Mouse (Mus musculus) CH12.LX (cell line): ENCODE measurements around the gene Grb2. TPM values are rescaled to one million over a fixed set of nuclear protein-coding genes. Genes with fewer than 3 reads are reported as not detected.

Experiments used
- DNase-seq: peaks from one replicate; pipeline ENCODE4 v3.0.0-alpha.2; 2013; ENCODE audit errors: extremely low read depth
- H3K27ac ChIP-seq: 2 replicates; pipeline ENCODE4 v1.5.1; 2012; ENCODE audit warnings: low read depth, mild to moderate bottlenecking, control low read depth, moderate library complexity; ENCODE audit not compliant: insufficient read depth
- H3K27me3 ChIP-seq: replicated peaks from 2 replicates; pipeline ENCODE3; 2012; ENCODE audit warnings: inconsistent platforms
- H3K36me3 ChIP-seq, 2 experiments: replicated peaks in 1 of 2; 2 replicates each; pipeline versions ENCODE3 to v1.6.1; 2012; ENCODE audit warnings: inconsistent platforms in 1 of 2, low read length in 1 of 2, mild to moderate bottlenecking in 1 of 2, mixed read lengths in 1 of 2, moderate library complexity in 1 of 2; ENCODE audit not compliant: control insufficient read depth in 1 of 2, insufficient read depth in 1 of 2
- H3K4me1 ChIP-seq, 2 experiments: 2 replicates each; pipeline ENCODE4 v1.6.1; 2012; ENCODE audit warnings: inconsistent platforms in 1 of 2, moderate library complexity in 1 of 2; ENCODE audit not compliant: insufficient read depth in 2 of 2, control insufficient read depth in 1 of 2
- H3K4me2 ChIP-seq: 2 replicates; pipeline ENCODE4 v1.6.1; 2012; ENCODE audit warnings: low read depth, mild to moderate bottlenecking, control low read depth; ENCODE audit not compliant: poor library complexity, insufficient read depth, severe bottlenecking
- H3K4me3 ChIP-seq, 3 experiments: fragments of 150-350 bp in 1 of 3; sonication (generic) in 1 of 3; replicated peaks in 1 of 3; 2 replicates each; pipeline versions ENCODE3 to v1.5.1; 2011 to 2012; ENCODE audit warnings: low read depth in 2 of 3, low read length in 2 of 3, mild to moderate bottlenecking in 2 of 3, moderate library complexity in 2 of 3, control low read depth in 1 of 3, improper control_type of control experiment in 1 of 3, inconsistent platforms in 1 of 3, mixed read lengths in 1 of 3; ENCODE audit not compliant: poor library complexity in 1 of 3
- H3K79me2 ChIP-seq: replicated peaks from 2 replicates; pipeline ENCODE4 v1.6.1; 2012; ENCODE audit warnings: mild to moderate bottlenecking, moderate library complexity; ENCODE audit not compliant: control insufficient read depth, poor library complexity, insufficient read depth, severe bottlenecking; ENCODE audit errors: extremely low read depth
- H3K9ac ChIP-seq: 2 replicates; pipeline ENCODE4 v1.6.1; 2012; ENCODE audit warnings: low read depth, mild to moderate bottlenecking, control low read depth, moderate library complexity; ENCODE audit not compliant: insufficient read depth
- H3K9me3 ChIP-seq: replicated peaks from 2 replicates; pipeline ENCODE3; 2012; ENCODE audit warnings: low read length, inconsistent platforms, mixed read lengths
- CTCF ChIP-seq, 2 experiments: IDR thresholded peaks in 1 of 2; conservative IDR thresholded peaks in 1 of 2; 2 replicates each; pipeline ENCODE4 v1.5.1; 2011 to 2012; ENCODE audit warnings: low read depth in 2 of 2, low read length in 2 of 2, improper control_type of control experiment in 1 of 2, inconsistent platforms in 1 of 2, mild to moderate bottlenecking in 1 of 2, moderate library complexity in 1 of 2
- IRF4 ChIP-seq: IDR thresholded peaks from 2 replicates; pipeline ENCODE4 v1.6.1; 2014; ENCODE audit warnings: low read depth, mild to moderate bottlenecking, inconsistent platforms, low read length, improper control_type of control experiment
- dilution Hi-C: fragments of 300-500 bp; cut with MboI; formaldehyde crosslinking; loops from 2 replicates; pipeline ENCODE4 v1.14.3; 2020; ENCODE audit warnings: low sequenced_read_pairs; ENCODE audit not compliant: extremely low pct_unique_long_range_greater_than_20kb, extremely low pct_ligation_motif_present
- in situ Hi-C: fragments of 300-500 bp; cut with MboI; formaldehyde crosslinking; loops from 3 replicates; pipeline ENCODE4 v1.14.3; 2019; ENCODE audit warnings: low sequenced_read_pairs, low pct_ligation_motif_present, low pct_unique_long_range_greater_than_20kb, mixed read lengths
- polyA plus RNA-seq: library from polyadenylated mRNA; unstranded; fragments of >175 nt; gene quantifications from 2 replicates; pipeline ENCODE4 v1.2.1, GENCODE M21; 2012; ENCODE audit warnings: low read depth; ENCODE audit not compliant: insufficient read length
- total RNA-seq, 2 experiments: library from RNA; depleted of rRNA; stranded (reverse); fragments of 300-350 nt in 1 of 2; fragments of >200 nt in 1 of 2; gene quantifications; 2 replicates each; pipeline ENCODE4 v1.2.3; 2012 to 2014

The Grb2 gene
- total and polyA plus RNA-seq, 3 experiments, result 63.6 to 241 (median 117) TPM

- no peaks in the 10 kb centered on the region for H3K9me3 ChIP-seq
- H3K27ac ChIP-seq, result no peak overlapping the region
- no peak overlapping the region for H3K4me3 ChIP-seq
- peak in 1 of 2 experiments; percentile 33; a peak in 2 of 4 replicates for TF ChIP-seq CTCF (conservative IDR thresholded peaks at IDR 0.05 in 1 of 2, IDR thresholded peaks at IDR 0.05 in 1 of 2; ENCODE audit: low read depth in 2 of 2, low read length in 2 of 2)
- TF ChIP-seq IRF4, result no peak
- dilution Hi-C loops (no loop called here), in situ Hi-C loops (no loop called here)
- no peak overlapping the region for H3K4me2 ChIP-seq
- no peak for DNase-seq
- peaks cover 67 to 89% of the 10 kb centered on the region in 2 experiments for H3K36me3 ChIP-seq
- peaks cover 0 to 25% of the 10 kb centered on the region in 2 experiments; a peak in 3 of 4 replicates for H3K4me1 ChIP-seq
- H3K27me3 ChIP-seq, result no peaks in the 10 kb centered on the region
- H3K79me2 ChIP-seq, result peaks cover 45% of the 10 kb centered on the region
- no peak overlapping the region for H3K9ac ChIP-seq
Measured at GRCm38 (mm10) chr11:115595209-115595608, 113.2 kb downstream of the Grb2 start.

Other genes with a start within 250 kb of the Grb2 start
- 0.46 and 0.51 TPM in 2 replicates for gene Slc16a5, start 246.1 kb downstream of the Grb2 start, total RNA-seq (2012; rRNA removed)
- gene Slc16a5, start 246.1 kb downstream of the Grb2 start, total RNA-seq (2014; rRNA removed), result not detected in 2 replicates
- gene Slc16a5, start 246.1 kb downstream of the Grb2 start, polyA plus RNA-seq, result 0.68 and 0.71 TPM in 2 replicates
- gene Armc7, start 232.9 kb downstream of the Grb2 start, total RNA-seq (2012; rRNA removed), result 8.7 and 8.9 TPM in 2 replicates
- 6.0 and 7.5 TPM in 2 replicates for gene Armc7, start 232.9 kb downstream of the Grb2 start, total RNA-seq (2014; rRNA removed)
- 12.5 TPM in 2 replicates for gene Armc7, start 232.9 kb downstream of the Grb2 start, polyA plus RNA-seq
- 151 and 154 TPM in 2 replicates for gene Nt5c, start 216.7 kb downstream of the Grb2 start, total RNA-seq (2012; rRNA removed)
- gene Nt5c, start 216.7 kb downstream of the Grb2 start, total RNA-seq (2014; rRNA removed), result 59.8 and 65.3 TPM in 2 replicates
- gene Nt5c, start 216.7 kb downstream of the Grb2 start, polyA plus RNA-seq, result 175 and 190 TPM in 2 replicates
- gene Jpt1, start 194.2 kb downstream of the Grb2 start, total RNA-seq (2012; rRNA removed), result 294 and 358 TPM in 2 replicates
- gene Jpt1, start 194.2 kb downstream of the Grb2 start, total RNA-seq (2014; rRNA removed), result 439 and 448 TPM in 2 replicates
- 432 and 479 TPM in 2 replicates for gene Jpt1, start 194.2 kb downstream of the Grb2 start, polyA plus RNA-seq
- 480 and 623 TPM in 2 replicates for gene Sumo2, start 172.3 kb downstream of the Grb2 start, total RNA-seq (2012; rRNA removed)
- 1,752 and 1,801 TPM in 2 replicates for gene Sumo2, start 172.3 kb downstream of the Grb2 start, total RNA-seq (2014; rRNA removed)
- 960 and 1,020 TPM in 2 replicates for gene Sumo2, start 172.3 kb downstream of the Grb2 start, polyA plus RNA-seq
- 290 and 340 TPM in 2 replicates for gene Nup85, start 144.2 kb downstream of the Grb2 start, total RNA-seq (2012; rRNA removed)
- gene Nup85, start 144.2 kb downstream of the Grb2 start, total RNA-seq (2014; rRNA removed), result 282 and 305 TPM in 2 replicates
- gene Nup85, start 144.2 kb downstream of the Grb2 start, polyA plus RNA-seq, result 326 and 368 TPM in 2 replicates
- gene Mrps7, start 104.7 kb downstream of the Grb2 start, total RNA-seq (2012; rRNA removed), result 172 and 217 TPM in 2 replicates
- gene Mrps7, start 104.7 kb downstream of the Grb2 start, total RNA-seq (2014; rRNA removed), result 154 and 168 TPM in 2 replicates
- 157 and 184 TPM in 2 replicates for gene Mrps7, start 104.7 kb downstream of the Grb2 start, polyA plus RNA-seq
- 18.7 and 22.6 TPM in 2 replicates for gene Gga3, start 104.5 kb downstream of the Grb2 start, total RNA-seq (2012; rRNA removed)
- gene Gga3, start 104.5 kb downstream of the Grb2 start, total RNA-seq (2014; rRNA removed), result 7.7 TPM in 2 replicates
- gene Gga3, start 104.5 kb downstream of the Grb2 start, polyA plus RNA-seq, result 37.2 and 39.8 TPM in 2 replicates
- gene Mif4gd, start 95.6 kb downstream of the Grb2 start, total RNA-seq (2012; rRNA removed), result 143 and 177 TPM in 2 replicates
- 160 and 174 TPM in 2 replicates for gene Mif4gd, start 95.6 kb downstream of the Grb2 start, total RNA-seq (2014; rRNA removed)
- gene Mif4gd, start 95.6 kb downstream of the Grb2 start, polyA plus RNA-seq, result 131 and 143 TPM in 2 replicates
- gene Slc25a19, start 80.3 kb downstream of the Grb2 start, total RNA-seq (2012; rRNA removed), result 277 and 312 TPM in 2 replicates
- 278 and 294 TPM in 2 replicates for gene Slc25a19, start 80.3 kb downstream of the Grb2 start, total RNA-seq (2014; rRNA removed)
- 374 and 398 TPM in 2 replicates for gene Slc25a19, start 80.3 kb downstream of the Grb2 start, polyA plus RNA-seq
- gene Tmem94, start 56.8 kb upstream of the Grb2 start, total RNA-seq (2012; rRNA removed), result 19.0 and 27.4 TPM in 2 replicates
- 4.8 and 6.4 TPM in 2 replicates for gene Tmem94, start 56.8 kb upstream of the Grb2 start, total RNA-seq (2014; rRNA removed)
- 13.5 and 15.0 TPM in 2 replicates for gene Tmem94, start 56.8 kb upstream of the Grb2 start, polyA plus RNA-seq
- gene Caskin2, start 105.0 kb upstream of the Grb2 start, total RNA-seq (2012; rRNA removed), result 8.2 and 8.9 TPM in 2 replicates
- gene Caskin2, start 105.0 kb upstream of the Grb2 start, total RNA-seq (2014; rRNA removed), result 2.7 and 2.9 TPM in 2 replicates
- gene Caskin2, start 105.0 kb upstream of the Grb2 start, polyA plus RNA-seq, result 6.4 and 6.9 TPM in 2 replicates
- gene Tsen54, start 106.1 kb upstream of the Grb2 start, total RNA-seq (2012; rRNA removed), result 71.1 and 71.2 TPM in 2 replicates
- gene Tsen54, start 106.1 kb upstream of the Grb2 start, total RNA-seq (2014; rRNA removed), result 44.9 and 45.8 TPM in 2 replicates
- gene Tsen54, start 106.1 kb upstream of the Grb2 start, polyA plus RNA-seq, result 55.0 and 59.4 TPM in 2 replicates
- 12.3 and 14.7 TPM in 2 replicates for gene Llgl2, start 115.5 kb upstream of the Grb2 start, total RNA-seq (2012; rRNA removed)
- 3.8 and 4.4 TPM in 2 replicates for gene Llgl2, start 115.5 kb upstream of the Grb2 start, total RNA-seq (2014; rRNA removed)
- gene Llgl2, start 115.5 kb upstream of the Grb2 start, polyA plus RNA-seq, result 6.8 and 9.2 TPM in 2 replicates
- gene Myo15b, start 149.8 kb upstream of the Grb2 start, total RNA-seq (2012; rRNA removed), result 0.17 and 0.21 TPM in 2 replicates
- not detected in 2 replicates for gene Myo15b, start 149.8 kb upstream of the Grb2 start, total RNA-seq (2014; rRNA removed)
- gene Myo15b, start 149.8 kb upstream of the Grb2 start, polyA plus RNA-seq, result 0.43 and 0.72 TPM in 2 replicates
- gene Smim5, start 191.4 kb upstream of the Grb2 start, total RNA-seq (2012; rRNA removed), result 0.42 and 0.46 TPM in 2 replicates
- 0.98 and 1.6 TPM in 2 replicates for gene Smim5, start 191.4 kb upstream of the Grb2 start, total RNA-seq (2014; rRNA removed)
- gene Smim5, start 191.4 kb upstream of the Grb2 start, polyA plus RNA-seq, result 1.4 and 2.3 TPM in 2 replicates
- gene Smim6, start 203.4 kb upstream of the Grb2 start, total RNA-seq (2012; rRNA removed), result 0.21 and 0.29 TPM in 2 replicates
- gene Smim6, start 203.4 kb upstream of the Grb2 start, total RNA-seq (2014; rRNA removed), result not detected in 2 replicates
- gene Smim6, start 203.4 kb upstream of the Grb2 start, polyA plus RNA-seq, result 0.56 and 0.59 TPM in 2 replicates
- gene Sap30bp, start 224.7 kb upstream of the Grb2 start, total RNA-seq (2012; rRNA removed), result 72.2 and 83.6 TPM in 2 replicates
- 256 and 275 TPM in 2 replicates for gene Sap30bp, start 224.7 kb upstream of the Grb2 start, total RNA-seq (2014; rRNA removed)
- 167 and 219 TPM in 2 replicates for gene Sap30bp, start 224.7 kb upstream of the Grb2 start, polyA plus RNA-seq
- 30.9 and 31.0 TPM in 2 replicates for gene Recql5, start 224.9 kb upstream of the Grb2 start, total RNA-seq (2012; rRNA removed)
- 21.8 and 22.8 TPM in 2 replicates for gene Recql5, start 224.9 kb upstream of the Grb2 start, total RNA-seq (2014; rRNA removed)
- 38.9 and 43.3 TPM in 2 replicates for gene Recql5, start 224.9 kb upstream of the Grb2 start, polyA plus RNA-seq